Mouse (Mus musculus) cortical plate, adult 2 months (tissue): ENCODE measurements around the gene N4bp2.

Experiments
- CTCF ChIP-seq: fragments of 200-500 bp; IDR thresholded peaks from 2 replicates; pipeline ENCODE4 v1.5.1; 2011; ENCODE audit warnings: mild to moderate bottlenecking, control low read depth, low read length; ENCODE audit not compliant: insufficient read depth; ENCODE audit errors: extremely low read depth
- POLR2A ChIP-seq: fragments of 200-500 bp; IDR thresholded peaks from 2 replicates; pipeline ENCODE4 v1.6.1; 2011; ENCODE audit warnings: mild to moderate bottlenecking, low read length, control low read depth; ENCODE audit not compliant: insufficient read depth; ENCODE audit errors: extremely low read depth

GRCm38 (mm10) chr5:65724311-65725054 is 38.8 kb upstream of the N4bp2 start:
- peak; percentile 30 for TF ChIP-seq CTCF
- TF ChIP-seq POLR2A: no peak
